Mouse (Mus musculus): ENCODE measurements around the gene Tcf20. TPM values are rescaled to one million over a fixed set of nuclear protein-coding genes. Genes with fewer than 3 reads are reported as not detected.

Gene Tcf20
- total RNA-seq, 2 experiments from 2014 or later: 238 to 241 TPM

- DNase-seq (ENCODE audit: low spot score in 2 of 2): no peak
Measured at GRCm38 (mm10) chr15:82960786-82961561, 26.7 kb downstream of the Tcf20 start.

GRCm38 (mm10) chr15:82959151-82959550, 28.5 kb downstream of the Tcf20 start:
- DNase-seq (ENCODE audit: low spot score in 2 of 2): no peak

- DNase-seq (ENCODE audit: low spot score in 2 of 2): peak; percentile 68 to 74
Measured at GRCm38 (mm10) chr15:82958253-82958701, 29.4 kb downstream of the Tcf20 start.

GRCm38 (mm10) chr15:82956721-82957120, 31.0 kb downstream of the Tcf20 start:
- DNase-seq (ENCODE audit: low spot score in 2 of 2): no peak

- DNase-seq (ENCODE audit: low spot score in 2 of 2): no peak
Measured at GRCm38 (mm10) chr15:82956310-82956709, 31.4 kb downstream of the Tcf20 start.

GRCm38 (mm10) chr15:82955286-82955685, 32.4 kb downstream of the Tcf20 start:
- no peak for DNase-seq (ENCODE audit: low spot score in 2 of 2)

- no peak for DNase-seq (ENCODE audit: low spot score in 2 of 2)
Measured at GRCm38 (mm10) chr15:82954034-82954433, 33.6 kb downstream of the Tcf20 start.

- DNase-seq (ENCODE audit: low spot score in 2 of 2): no peak
Measured at GRCm38 (mm10) chr15:82953096-82953495, 34.6 kb downstream of the Tcf20 start.

GRCm38 (mm10) chr15:82952292-82952705, 35.4 kb downstream of the Tcf20 start:
- no peak for DNase-seq (ENCODE audit: low spot score in 2 of 2)

GRCm38 (mm10) chr15:82950246-82950645, 37.4 kb downstream of the Tcf20 start:
- no peak for DNase-seq (ENCODE audit: low spot score in 2 of 2)

- DNase-seq (ENCODE audit: low spot score in 2 of 2): no peak
Measured at GRCm38 (mm10) chr15:82947431-82947830, 40.2 kb downstream of the Tcf20 start.

- no peak for DNase-seq (ENCODE audit: low spot score in 2 of 2)
Measured at GRCm38 (mm10) chr15:82944479-82945195, 43.0 kb downstream of the Tcf20 start.

GRCm38 (mm10) chr15:82941733-82942132, 45.9 kb downstream of the Tcf20 start:
- DNase-seq (ENCODE audit: low spot score in 2 of 2): no peak

GRCm38 (mm10) chr15:82940494-82941214, 47.0 kb downstream of the Tcf20 start:
- DNase-seq (ENCODE audit: low spot score in 2 of 2): no peak

GRCm38 (mm10) chr15:82938155-82938569, 49.5 kb downstream of the Tcf20 start:
- no peak for DNase-seq (ENCODE audit: low spot score in 2 of 2)

- DNase-seq (ENCODE audit: low spot score in 2 of 2): no peak
Measured at GRCm38 (mm10) chr15:82937428-82937992, 50.2 kb downstream of the Tcf20 start.

- peak; percentile 60 to 83 for DNase-seq (ENCODE audit: low spot score in 2 of 2)
Measured at GRCm38 (mm10) chr15:82934971-82935370, 52.7 kb downstream of the Tcf20 start.

GRCm38 (mm10) chr15:82932936-82933650, 54.6 kb downstream of the Tcf20 start:
- no peak for DNase-seq (ENCODE audit: low spot score in 2 of 2)

GRCm38 (mm10) chr15:82931436-82931835, 56.2 kb downstream of the Tcf20 start:
- DNase-seq (ENCODE audit: low spot score in 2 of 2): no peak

- DNase-seq (ENCODE audit: low spot score in 2 of 2): no peak
Measured at GRCm38 (mm10) chr15:82929595-82929994, 58.1 kb downstream of the Tcf20 start.

GRCm38 (mm10) chr15:82928844-82929243, 58.8 kb downstream of the Tcf20 start:
- DNase-seq (ENCODE audit: low spot score in 2 of 2): no peak
